In genomic region chr7:18710846-18711245, GRCm38 (mm10) we compare ENCODE assay signal across 24 mouse cellular contexts. TPM values are rescaled to one million over a fixed set of nuclear protein-coding genes. Genes with fewer than 3 reads are reported as not detected.
"Had no signal": no experiment of that assay in that cellular context is flagged by ENCODE, and none has a peak within 500 bp of the region (broad histone marks: within the 10 kb centered on the region; RNA-seq: fewer than 3 reads in every experiment).

No protein-coding gene starts in this region.

- H3K4me2 ChIP-seq: neural tube, embryonic 12.5 days; neural tube, embryonic 13.5 days; neural tube, embryonic 15.5 days; stomach, embryonic 15.5 days had no signal

- H3K9me3 ChIP-seq: neural tube, embryonic 12.5 days; neural tube, embryonic 13.5 days; neural tube, embryonic 15.5 days; stomach, embryonic 15.5 days had no signal

- H3K4me1 ChIP-seq: neural tube, embryonic 12.5 days; neural tube, embryonic 13.5 days; neural tube, embryonic 15.5 days; stomach, embryonic 15.5 days had no signal

- H3K36me3 ChIP-seq: neural tube, embryonic 12.5 days; neural tube, embryonic 13.5 days; neural tube, embryonic 15.5 days; stomach, embryonic 15.5 days had no signal

- H3K27ac ChIP-seq: neural tube, embryonic 12.5 days; neural tube, embryonic 13.5 days; neural tube, embryonic 15.5 days; stomach, embryonic 15.5 days; stomach, postnatal 0 days had no signal

- DNase-seq: right cerebral cortex, adult 18-20 months; right cerebral cortex, postnatal 14 days; right cerebral cortex, postnatal 25 days; right cerebral cortex, postnatal 4 days; spleen, adult 18-20 months; thymus, adult 18-20 months; thymus, postnatal 14 days; thymus, postnatal 25 days; thymus, postnatal 36 days; thymus, postnatal 4 days had no signal

- H3K4me3 ChIP-seq: neural tube, embryonic 12.5 days; neural tube, embryonic 13.5 days; neural tube, embryonic 15.5 days; stomach, embryonic 15.5 days had no signal

- H3K9ac ChIP-seq: neural tube, embryonic 12.5 days; neural tube, embryonic 13.5 days; neural tube, embryonic 15.5 days; stomach, embryonic 15.5 days had no signal

- H3K27me3 ChIP-seq: neural tube, embryonic 12.5 days; neural tube, embryonic 13.5 days; neural tube, embryonic 15.5 days; stomach, embryonic 15.5 days had no signal

RNA-seq across cellular contexts. Expression of gene Psg22, which starts 7.0 kb away (rescaled TPM):
- polyA plus RNA-seq: neural tube, embryonic 11.5 days; neural tube, embryonic 12.5 days; neural tube, embryonic 13.5 days; neural tube, embryonic 14.5 days; neural tube, embryonic 15.5 days; spleen, adult 2 months; stomach, embryonic 14.5 days; stomach, embryonic 15.5 days; stomach, embryonic 16.5 days; stomach, postnatal 0 days; urinary bladder, adult 2 months had no signal

RNA-seq across cellular contexts. Expression of gene Psg20, which starts 24.9 kb away (rescaled TPM):
- polyA plus RNA-seq: neural tube, embryonic 11.5 days; neural tube, embryonic 12.5 days; neural tube, embryonic 13.5 days; neural tube, embryonic 14.5 days; neural tube, embryonic 15.5 days; small intestine, adult 2 months; spleen, adult 2 months; stomach, embryonic 14.5 days; stomach, embryonic 15.5 days; stomach, embryonic 16.5 days; stomach, postnatal 0 days; testis, adult 2 months; thymus, postnatal 0 days; urinary bladder, adult 2 months had no signal

RNA-seq across cellular contexts. Expression of gene Psg21, which starts 54.3 kb away (rescaled TPM):
- polyA plus RNA-seq: neural tube, embryonic 11.5 days; neural tube, embryonic 12.5 days; neural tube, embryonic 13.5 days; neural tube, embryonic 14.5 days; neural tube, embryonic 15.5 days; small intestine, adult 2 months; spleen, adult 2 months; stomach, embryonic 14.5 days; stomach, embryonic 15.5 days; stomach, embryonic 16.5 days; stomach, postnatal 0 days; testis, adult 2 months; thymus, postnatal 0 days; urinary bladder, adult 2 months had no signal
